Mouse (Mus musculus) kidney, embryonic 15.5 days (tissue): Measurements from ENCODE around the gene Apol7b. TPM values are rescaled to one million over a fixed set of nuclear protein-coding genes. Genes with fewer than 3 reads are reported as not detected.
"Not testable (repeated sequence)": the region's sequence is repeated elsewhere in the genome, so short reads cannot be mapped to it uniquely, and the experiment has no call there.

Experiments
- ATAC-seq: fragments of 200-750 bp; cut with Nextera tagmentation; replicated peaks from 2 replicates; pipeline ENCODE4 v1.8.0; 2017; ENCODE audit warnings: moderate TSS enrichment; ENCODE audit not compliant: low FRiP score
- H3K27ac ChIP-seq: fragments of 300-500 bp; sonication (generic); 2 replicates; pipeline ENCODE4 v1.5.1; 2015; ENCODE audit warnings: mild to moderate bottlenecking, inconsistent platforms
- H3K27me3 ChIP-seq: fragments of 300-500 bp; sonication (generic); 2 replicates; pipeline ENCODE4 v1.6.1; 2015; ENCODE audit warnings: inconsistent platforms
- H3K36me3 ChIP-seq: fragments of 300-500 bp; sonication (generic); 2 replicates; pipeline ENCODE4 v1.6.1; 2015; ENCODE audit warnings: inconsistent platforms
- H3K4me1 ChIP-seq: fragments of 300-500 bp; sonication (generic); 2 replicates; pipeline ENCODE4 v1.6.1; 2015; ENCODE audit warnings: inconsistent platforms
- H3K4me2 ChIP-seq: fragments of 300-500 bp; sonication (generic); 2 replicates; pipeline ENCODE4 v1.6.1; 2015; ENCODE audit warnings: moderate library complexity, mild to moderate bottlenecking, inconsistent platforms
- H3K4me3 ChIP-seq: fragments of 300-500 bp; sonication (generic); replicated peaks from 2 replicates; pipeline ENCODE4 v1.5.1; 2015; ENCODE audit warnings: mild to moderate bottlenecking, inconsistent platforms
- H3K9ac ChIP-seq: fragments of 300-500 bp; sonication (generic); 2 replicates; pipeline ENCODE4 v1.6.1; 2015; ENCODE audit warnings: mild to moderate bottlenecking, inconsistent platforms
- H3K9me3 ChIP-seq: fragments of 300-500 bp; sonication (generic); replicated peaks from 2 replicates; pipeline ENCODE4 v1.6.1; 2016; ENCODE audit warnings: inconsistent platforms
- WGBS: fragments of 180-500 bp; shearing (Covaris S2); methylation state at CpG from one replicate; pipeline ENCODE4 v1.1.7; 2015; ENCODE audit warnings: mixed read lengths; 5-methylcytosine and 5-hydroxymethylcytosine counted together
- polyA plus RNA-seq: library from polyadenylated mRNA; unstranded; fragments of >200 nt; fragmentation: Nextera tagmentation; extraction: Ambion mirVana; gene quantifications from 2 replicates; pipeline ENCODE4 v1.2.1, GENCODE M21; 2015

The Apol7b gene
- 0.18 TPM in 1 of 2 replicates, not detected in the other for polyA plus RNA-seq

- ATAC-seq, H3K9ac ChIP-seq, H3K36me3 ChIP-seq, H3K9me3 ChIP-seq, H3K4me1 ChIP-seq, H3K27ac ChIP-seq, H3K4me3 ChIP-seq, H3K27me3 ChIP-seq, H3K4me2 ChIP-seq: not testable (repeated sequence)
- WGBS: 89% methylated on average over 2 of the region's 2 CpGs
Observed at GRCm38 (mm10) chr15:77447392-77447791, at the start of gene Apol7b. Apol7b (minus strand) TSS chr15:77447492.

- WGBS: 48% methylated on average over 1 of the region's 1 CpGs
- not testable (repeated sequence) for H3K9ac ChIP-seq
Observed at GRCm38 (mm10) chr15:77494694-77495093, 47.4 kb upstream of the Apol7b start.

GRCm38 (mm10) chr15:77493181-77493580, 45.9 kb upstream of the Apol7b start:
- H3K27ac ChIP-seq, H3K36me3 ChIP-seq, H3K27me3 ChIP-seq, ATAC-seq, H3K4me3 ChIP-seq, H3K9me3 ChIP-seq, H3K4me1 ChIP-seq, H3K9ac ChIP-seq, H3K4me2 ChIP-seq: not testable (repeated sequence)
- no CpG with 5 or more reads among the region's 1 CpGs for WGBS

More at GRCm38 (mm10) chr15:77494694-77495093, 47.4 kb upstream of the Apol7b start:
- H3K27me3 ChIP-seq, ATAC-seq, H3K4me2 ChIP-seq, H3K4me1 ChIP-seq, H3K27ac ChIP-seq, H3K36me3 ChIP-seq, H3K9me3 ChIP-seq, H3K4me3 ChIP-seq: not testable (repeated sequence)

GRCm38 (mm10) chr15:77482140-77482794, 35.0 kb upstream of the Apol7b start:
- 77% methylated on average over 4 of the region's 4 CpGs for WGBS
- Histone ChIP-seq H3K4me3 (no peak overlapping the region), H3K36me3 (no peaks in the 10 kb centered on the region), H3K27ac (no peak overlapping the region), H3K9ac (no peak overlapping the region), H3K4me2 (no peak overlapping the region), H3K27me3 (no peaks in the 10 kb centered on the region), H3K9me3 (no peaks in the 10 kb centered on the region), H3K4me1 (no peaks in the 10 kb centered on the region)
- no peak for ATAC-seq

- ATAC-seq, H3K4me2 ChIP-seq, H3K27me3 ChIP-seq, H3K4me1 ChIP-seq, H3K9me3 ChIP-seq, H3K36me3 ChIP-seq, H3K4me3 ChIP-seq, H3K9ac ChIP-seq, H3K27ac ChIP-seq: not testable (repeated sequence)
- WGBS: 85% methylated on average over 2 of the region's 2 CpGs
Observed at GRCm38 (mm10) chr15:77476693-77477092, 29.4 kb upstream of the Apol7b start, which contains the start of gene Apol10a. Apol10a (plus strand) TSS chr15:77477047.

- not testable (repeated sequence) for H3K9ac ChIP-seq, H3K4me2 ChIP-seq, H3K4me3 ChIP-seq, H3K36me3 ChIP-seq, H3K27me3 ChIP-seq, ATAC-seq, H3K27ac ChIP-seq, H3K9me3 ChIP-seq, H3K4me1 ChIP-seq
- 27% methylated on average over 7 of the region's 7 CpGs for WGBS
Observed at GRCm38 (mm10) chr15:77474699-77475390, 27.6 kb upstream of the Apol7b start.

- not testable (repeated sequence) for H3K9me3 ChIP-seq, H3K27me3 ChIP-seq, H3K36me3 ChIP-seq, H3K4me2 ChIP-seq, H3K27ac ChIP-seq, ATAC-seq, H3K4me1 ChIP-seq, H3K4me3 ChIP-seq, H3K9ac ChIP-seq
- WGBS: 57% methylated on average over 10 of the region's 10 CpGs
Observed at GRCm38 (mm10) chr15:77449927-77450326, 2.6 kb upstream of the Apol7b start.

GRCm38 (mm10) chr15:77445668-77446067, 1.6 kb downstream of the Apol7b start:
- H3K27ac ChIP-seq, H3K4me3 ChIP-seq, H3K36me3 ChIP-seq, H3K9ac ChIP-seq, H3K4me2 ChIP-seq, ATAC-seq, H3K4me1 ChIP-seq, H3K9me3 ChIP-seq, H3K27me3 ChIP-seq: not testable (repeated sequence)
- WGBS: 76% methylated on average over 1 of the region's 1 CpGs

GRCm38 (mm10) chr15:77444746-77445145, 2.5 kb downstream of the Apol7b start:
- H3K4me1 ChIP-seq, H3K27me3 ChIP-seq, H3K9me3 ChIP-seq, H3K36me3 ChIP-seq, H3K9ac ChIP-seq, H3K4me2 ChIP-seq, ATAC-seq, H3K27ac ChIP-seq, H3K4me3 ChIP-seq: not testable (repeated sequence)
- 84% methylated on average over 8 of the region's 8 CpGs for WGBS

- not testable (repeated sequence) for H3K4me1 ChIP-seq, H3K27ac ChIP-seq, H3K4me3 ChIP-seq, H3K4me2 ChIP-seq, H3K36me3 ChIP-seq, ATAC-seq, H3K9ac ChIP-seq, H3K27me3 ChIP-seq, H3K9me3 ChIP-seq
- whole genome bisulfite sequencing: 72% methylated on average over 9 of the region's 10 CpGs
Observed at GRCm38 (mm10) chr15:77428690-77429448, 18.4 kb downstream of the Apol7b start.

- H3K4me3 ChIP-seq, H3K4me1 ChIP-seq, H3K27ac ChIP-seq, H3K9me3 ChIP-seq, H3K4me2 ChIP-seq, H3K9ac ChIP-seq, H3K27me3 ChIP-seq, H3K36me3 ChIP-seq, ATAC-seq: not testable (repeated sequence)
- 48% methylated on average over 3 of the region's 7 CpGs for WGBS
Observed at GRCm38 (mm10) chr15:77422925-77423324, 24.4 kb downstream of the Apol7b start.

- not testable (repeated sequence) for H3K4me2 ChIP-seq, H3K9me3 ChIP-seq, H3K27ac ChIP-seq, H3K9ac ChIP-seq, ATAC-seq, H3K27me3 ChIP-seq, H3K36me3 ChIP-seq, H3K4me3 ChIP-seq, H3K4me1 ChIP-seq
- WGBS: no CpG with 5 or more reads among the region's 3 CpGs
Observed at GRCm38 (mm10) chr15:77419657-77420056, 27.6 kb downstream of the Apol7b start.
